Mouse (Mus musculus) erythroblast, embryonic 14.5 days (primary cell): ENCODE measurements around the gene Gm128. TPM values are rescaled to one million over a fixed set of nuclear protein-coding genes. Genes with fewer than 3 reads are reported as not detected.

Experiments used
- H3K27me3 ChIP-seq: 2 replicates; pipeline ENCODE4 v1.6.1; 2012; ENCODE audit warnings: inconsistent platforms; ENCODE audit not compliant: control insufficient read depth
- H3K36me3 ChIP-seq: 2 replicates; pipeline ENCODE4 v1.6.1; 2012; ENCODE audit warnings: mild to moderate bottlenecking, inconsistent platforms; ENCODE audit not compliant: control insufficient read depth
- H3K4me1 ChIP-seq: 2 replicates; pipeline ENCODE4 v1.6.1; 2012; ENCODE audit warnings: inconsistent platforms; ENCODE audit not compliant: control insufficient read depth
- H3K4me3 ChIP-seq: replicated peaks from 2 replicates; pipeline ENCODE3; 2012; ENCODE audit warnings: moderate library complexity, mild to moderate bottlenecking, inconsistent platforms
- H3K9me3 ChIP-seq: 2 replicates; pipeline ENCODE4 v1.6.1; 2012; ENCODE audit warnings: low read length, inconsistent platforms, mixed read lengths; ENCODE audit not compliant: control insufficient read depth
- GATA1 ChIP-seq: IDR thresholded peaks from 2 replicates; pipeline ENCODE4 v1.6.1; 2012; ENCODE audit warnings: low read length, inconsistent platforms, mixed read lengths
- TAL1 ChIP-seq: IDR thresholded peaks from 3 replicates; pipeline ENCODE4 v1.6.1; 2012; ENCODE audit warnings: low read length, inconsistent platforms, mixed read lengths
- polyA plus RNA-seq: library from polyadenylated mRNA; stranded (reverse); fragments of >175 nt; gene quantifications from 2 replicates; pipeline ENCODE4 v1.2.3, GENCODE M21; 2012

Gm128 gene
- polyA plus RNA-seq, 1 experiment: not detected

DNA sequence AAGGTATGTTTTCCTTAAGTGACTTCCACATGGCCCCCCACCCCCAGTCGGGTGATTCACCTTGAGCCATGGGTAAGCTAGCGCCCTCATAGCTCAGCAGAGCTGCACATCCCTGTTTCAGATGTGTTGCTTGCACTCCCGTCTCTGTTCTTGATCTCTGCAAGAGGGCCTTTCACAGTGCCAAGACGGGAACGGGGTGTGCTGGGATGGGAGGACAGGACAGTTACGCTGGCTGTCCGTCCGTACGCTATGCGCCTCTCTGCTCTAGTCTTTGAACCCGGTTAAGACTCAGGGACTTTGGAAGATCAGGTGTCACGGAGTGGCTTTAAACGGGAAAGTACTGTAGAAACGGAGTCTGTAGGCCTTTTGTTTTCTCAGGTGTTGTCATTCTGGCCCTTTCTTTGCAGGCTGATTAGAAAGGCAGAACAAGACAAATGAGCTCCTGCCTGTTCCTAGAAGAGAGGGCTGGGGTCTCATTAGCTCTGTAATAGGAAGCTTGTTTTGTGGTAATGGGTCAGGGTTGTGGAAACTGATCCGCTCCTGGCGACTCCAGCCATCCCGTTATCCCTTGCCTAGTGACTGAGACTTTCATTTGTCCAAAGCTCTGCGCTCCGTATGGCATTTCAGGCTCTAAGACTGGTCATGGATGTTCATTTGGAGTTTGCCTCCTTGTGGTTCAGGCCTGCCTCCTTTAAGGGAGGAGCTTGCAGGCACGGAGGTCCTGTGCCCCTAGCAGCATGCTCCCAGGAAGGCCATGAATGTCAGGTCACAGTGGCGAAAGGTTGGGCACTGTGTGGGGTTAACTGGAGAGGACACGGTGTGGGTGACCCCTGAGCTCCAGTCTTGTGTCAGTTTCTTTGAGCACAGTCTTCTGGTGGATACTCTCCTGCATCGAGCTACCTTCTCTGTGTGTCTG is 5.8 kb downstream of the Gm128 start:
- peaks cover 32% of the 10 kb centered on the region for H3K4me1 ChIP-seq
- H3K36me3 ChIP-seq: peaks cover 78% of the 10 kb centered on the region
- H3K27me3 ChIP-seq: no peaks in the 10 kb centered on the region; the same call in 1 of the 2 replicates
- TF ChIP-seq TAL1: no peak
- TF ChIP-seq GATA1: no peak
- no peak overlapping the region for H3K4me3 ChIP-seq
- H3K9me3 ChIP-seq: no peaks in the 10 kb centered on the region

DNA sequence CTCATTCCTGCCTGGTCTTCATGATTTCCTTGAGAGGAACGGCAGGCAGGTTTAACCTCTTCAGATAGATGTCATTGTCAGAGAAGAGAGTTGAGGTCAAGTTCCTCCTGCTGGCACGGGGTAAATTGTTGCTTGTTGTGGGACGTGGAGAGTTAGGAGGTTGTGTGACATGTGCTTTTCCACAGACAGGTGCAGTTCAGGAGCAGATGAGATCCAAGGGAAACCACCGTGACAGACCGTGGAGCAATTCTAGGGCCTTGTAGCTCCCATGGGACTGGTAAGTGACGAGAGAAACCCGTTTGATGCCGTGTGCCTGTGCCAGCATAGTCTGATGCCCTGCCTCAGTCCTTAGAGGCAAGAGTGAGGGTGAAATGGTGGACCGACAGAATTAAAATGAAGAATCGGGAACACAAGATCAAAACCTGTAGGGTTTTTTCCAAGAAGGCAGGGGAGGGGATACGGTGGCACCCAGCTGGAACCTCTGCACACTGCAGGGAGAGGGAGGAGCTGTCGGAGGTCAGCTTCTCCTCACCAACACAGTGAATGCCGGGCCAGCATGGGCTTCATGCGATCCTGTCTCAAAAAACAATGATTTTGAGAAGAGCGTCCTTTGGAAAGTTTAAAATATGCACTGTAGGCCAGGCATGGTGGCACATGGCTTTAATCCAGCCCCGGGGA is 8.0 kb downstream of the Gm128 start:
- Histone ChIP-seq H3K9me3 (no peaks in the 10 kb centered on the region), H3K36me3 (peaks cover 78% of the 10 kb centered on the region), H3K4me1 (peaks cover 51% of the 10 kb centered on the region), H3K27me3 (no peaks in the 10 kb centered on the region), H3K4me3 (no peak overlapping the region)
- TF ChIP-seq GATA1 (no peak), TAL1 (no peak)

- no peaks in the 10 kb centered on the region for H3K27me3 ChIP-seq
- H3K4me1 ChIP-seq: peaks cover 57% of the 10 kb centered on the region
- H3K4me3 ChIP-seq: no peak overlapping the region
- H3K9me3 ChIP-seq: no peaks in the 10 kb centered on the region
- TF ChIP-seq TAL1: no peak
- no peak for TF ChIP-seq GATA1
- H3K36me3 ChIP-seq: peaks cover 71% of the 10 kb centered on the region
These were observed 8.6 kb downstream of the Gm128 start for GRCm38 (mm10) chr3:95232771-95233170.

GRCm38 (mm10) chr3:95231298-95232221 is 9.8 kb downstream of the Gm128 start, which contains the start of gene Mllt11:
Mllt11 (minus strand) TSS chr3:95232171.
- peaks cover 62% of the 10 kb centered on the region for H3K4me1 ChIP-seq
- H3K9me3 ChIP-seq: no peaks in the 10 kb centered on the region
- H3K27me3 ChIP-seq: no peaks in the 10 kb centered on the region
- peak within 1 kb of the TSS; percentile 82 for H3K4me3 ChIP-seq
- TF ChIP-seq GATA1: peak; percentile 21; the same call in 1 of the 2 replicates
- TF ChIP-seq TAL1: no peak
- H3K36me3 ChIP-seq: peaks cover 60% of the 10 kb centered on the region

- Histone ChIP-seq H3K9me3 (no peaks in the 10 kb centered on the region), H3K4me3 (peak overlapping the region; percentile 82), H3K27me3 (no peaks in the 10 kb centered on the region), H3K4me1 (peaks cover 64% of the 10 kb centered on the region), H3K36me3 (peaks cover 55% of the 10 kb centered on the region)
- TF ChIP-seq GATA1 (no peak), TAL1 (no peak)
These were observed 10.7 kb downstream of the Gm128 start for GRCm38 (mm10) chr3:95230495-95231297.

- Histone ChIP-seq H3K4me1 (peaks cover 65% of the 10 kb centered on the region), H3K27me3 (no peaks in the 10 kb centered on the region), H3K4me3 (peak overlapping the region; percentile 82), H3K9me3 (no peaks in the 10 kb centered on the region), H3K36me3 (peaks cover 50% of the 10 kb centered on the region)
- TF ChIP-seq GATA1 (no peak), TAL1 (no peak)
These were observed 11.5 kb downstream of the Gm128 start for GRCm38 (mm10) chr3:95229781-95230494.

DNA sequence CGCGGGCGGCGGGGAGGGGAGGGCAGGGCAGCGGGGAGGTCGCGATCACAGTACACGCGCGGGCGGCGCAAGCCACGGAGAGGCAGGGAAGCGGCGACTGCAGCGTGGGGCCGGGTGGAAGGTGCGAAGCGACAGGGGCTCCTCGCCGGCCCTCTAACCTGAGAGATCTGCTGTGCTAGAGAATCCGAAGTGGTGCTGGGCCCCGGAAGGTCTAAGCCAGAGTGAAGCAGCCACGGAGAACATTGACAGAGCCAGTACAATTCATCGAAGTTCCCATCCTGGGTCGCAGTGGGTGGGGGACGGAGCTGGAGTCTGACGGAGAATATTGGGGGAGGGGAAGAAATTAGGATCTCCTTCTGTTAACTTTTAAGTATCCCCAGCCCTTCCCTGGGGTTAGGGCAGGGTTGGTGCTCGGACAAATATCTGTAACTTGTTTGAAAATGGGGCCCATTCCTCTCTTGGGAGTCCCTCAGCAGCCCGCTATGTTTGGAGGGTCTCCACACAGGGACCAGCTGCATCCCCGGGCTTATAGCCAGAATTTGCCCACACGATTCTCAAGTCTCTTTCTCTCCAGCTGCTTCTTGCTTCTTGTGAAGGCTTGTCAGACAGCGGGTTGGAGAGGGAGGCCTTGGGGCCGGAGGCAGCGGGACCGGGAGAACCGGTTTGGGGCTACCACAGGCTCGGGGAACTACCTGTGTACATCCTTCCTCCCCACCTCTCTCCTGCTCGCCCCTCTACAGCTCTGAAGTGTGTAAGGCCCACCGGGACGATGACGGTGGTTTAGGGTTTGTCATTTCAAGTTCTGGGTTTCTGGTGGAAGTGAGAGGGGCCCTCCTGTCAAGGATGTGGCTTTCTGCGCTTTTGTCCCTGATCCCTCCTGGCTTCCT is 12.3 kb downstream of the Gm128 start:
- Histone ChIP-seq H3K4me3 (peak overlapping the region; percentile 82), H3K4me1 (peaks cover 65% of the 10 kb centered on the region), H3K36me3 (peaks cover 44% of the 10 kb centered on the region), H3K27me3 (no peaks in the 10 kb centered on the region), H3K9me3 (no peaks in the 10 kb centered on the region)
- TF ChIP-seq GATA1 (no peak), TAL1 (no peak)
